Mouse (Mus musculus) CD8-positive naive resting alpha-beta T cell, adult 57 days (primary cell): ENCODE data around the gene Ptbp1. TPM values are rescaled to one million over a fixed set of nuclear protein-coding genes. Genes with fewer than 3 reads are reported as not detected.

Experiments
- total RNA-seq: library from RNA; stranded (reverse); gene quantifications from one replicate; pipeline ENCODE4 v1.2.4, GENCODE M21; 2023

Gene Ptbp1
- 606 TPM for total RNA-seq

DNA sequence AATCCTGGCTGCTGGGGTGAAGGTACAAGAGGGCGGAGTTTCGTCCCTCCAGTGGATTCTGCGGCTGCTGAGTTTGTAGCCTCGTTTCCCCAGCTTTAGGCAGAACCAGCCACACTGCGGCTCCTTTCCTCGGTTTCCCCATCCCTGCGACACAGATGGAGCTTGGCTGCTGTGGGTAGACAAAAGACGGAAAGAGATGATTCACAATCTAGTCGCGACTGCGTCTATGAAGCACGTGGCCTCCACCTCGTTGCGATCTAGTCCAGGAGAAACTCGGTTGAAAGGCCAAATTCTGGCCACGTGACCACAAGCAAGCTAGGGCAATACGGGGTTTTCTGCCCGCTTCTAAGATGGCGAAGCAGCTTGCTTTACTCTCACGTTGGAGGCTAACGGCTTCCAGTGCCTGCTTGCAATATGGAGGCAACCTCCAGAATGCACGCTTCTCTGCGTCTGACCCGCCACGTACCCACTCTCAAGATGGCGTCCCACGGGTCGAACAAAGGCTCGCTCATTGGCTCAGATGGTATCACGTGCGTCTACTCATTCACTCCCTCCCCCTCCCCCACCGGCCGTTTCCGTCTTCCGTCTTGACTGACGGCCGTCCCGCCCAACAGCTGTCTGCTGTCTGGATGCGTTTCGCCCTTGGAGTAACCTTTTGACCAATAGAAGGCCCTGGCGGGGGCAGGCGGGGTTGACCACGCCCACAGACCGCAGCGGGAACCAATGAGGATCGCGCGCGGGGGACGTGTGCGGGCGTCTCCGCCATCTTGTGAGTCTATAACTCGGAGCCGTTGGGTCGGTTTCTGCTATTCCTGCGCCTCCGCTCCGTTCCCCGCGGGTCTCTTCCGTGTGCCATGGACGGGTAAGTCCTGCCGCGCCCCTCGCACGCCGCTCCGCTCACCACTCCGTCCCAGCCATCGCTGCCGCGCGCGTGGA, at the start of gene Ptbp1:
Gene Ptbp1 (plus strand): TSS at position 568 of the 936 bp plus-strand sequence.

GRCm38 (mm10) chr10:79820782-79821181, 33.4 kb upstream of the Ptbp1 start, which contains the start of gene Misp:
TSS of gene Misp (plus strand) at chr10:79820989.

GRCm38 (mm10) chr10:79874290-79874862, 20.1 kb downstream of the Ptbp1 start, which contains the start of the genes Prtn3 and Plppr3:
TSS of gene Prtn3 (plus strand) at chr10:79874476.
TSS of gene Plppr3 (minus strand) at chr10:79874634.

GRCm38 (mm10) chr10:79886054-79886453, 31.8 kb downstream of the Ptbp1 start, which contains the start of gene Elane:
TSS of gene Elane (plus strand) at chr10:79886247.

GRCm38 (mm10) chr10:79890670-79891069, 36.4 kb downstream of the Ptbp1 start, which contains the start of gene Cfd:
TSS of gene Cfd (plus strand) at chr10:79890853.

GRCm38 (mm10) chr10:79908167-79909091, 54.2 kb downstream of the Ptbp1 start, which contains the start of gene Med16:
TSS of gene Med16 (minus strand) at chr10:79908923.

GRCm38 (mm10) chr10:79910556-79910955, 56.3 kb downstream of the Ptbp1 start, which contains the start of gene Gm26602:
TSS of gene Gm26602 (plus strand) at chr10:79910856.

Other genes with a start within 250 kb of the Ptbp1 start
- not detected for gene C2cd4c, start 240.4 kb upstream of the Ptbp1 start, total RNA-seq
- gene Shc2, start 216.5 kb upstream of the Ptbp1 start, total RNA-seq, result not detected
- gene Odf3l2, start 208.7 kb upstream of the Ptbp1 start, total RNA-seq, result not detected
- gene Madcam1, start 189.9 kb upstream of the Ptbp1 start, total RNA-seq, result not detected
- gene Tpgs1, start 185.1 kb upstream of the Ptbp1 start, total RNA-seq, result 16.9 TPM
- gene Cdc34, start 172.2 kb upstream of the Ptbp1 start, total RNA-seq, result 74.7 TPM
- gene Gzmm, start 165.4 kb upstream of the Ptbp1 start, total RNA-seq, result 3.1 TPM
- gene Bsg, start 149.9 kb upstream of the Ptbp1 start, total RNA-seq, result 108 TPM
- gene Hcn2, start 137.8 kb upstream of the Ptbp1 start, total RNA-seq, result not detected
- 71.2 TPM for gene Polrmt, start 107.8 kb upstream of the Ptbp1 start, total RNA-seq
- not detected for gene Fgf22, start 99.4 kb upstream of the Ptbp1 start, total RNA-seq
- gene Rnf126, start 87.5 kb upstream of the Ptbp1 start, total RNA-seq, result 62.8 TPM
- gene Fstl3, start 77.2 kb upstream of the Ptbp1 start, total RNA-seq, result 1.1 TPM
- gene Prss57, start 63.5 kb upstream of the Ptbp1 start, total RNA-seq, result not detected
- gene Palm, start 60.9 kb upstream of the Ptbp1 start, total RNA-seq, result 5.8 TPM
- gene Misp, start 33.4 kb upstream of the Ptbp1 start, total RNA-seq, result not detected
- gene Prtn3, start 20.0 kb downstream of the Ptbp1 start, total RNA-seq, result not detected
- gene Plppr3, start 20.2 kb downstream of the Ptbp1 start, total RNA-seq, result not detected
- not detected for gene Elane, start 31.8 kb downstream of the Ptbp1 start, total RNA-seq
- not detected for gene Cfd, start 36.4 kb downstream of the Ptbp1 start, total RNA-seq
- gene Med16, start 54.5 kb downstream of the Ptbp1 start, total RNA-seq, result 61.6 TPM
- not detected for gene Gm26602, start 56.4 kb downstream of the Ptbp1 start, total RNA-seq
- 0.73 TPM for gene Kiss1r, start 62.5 kb downstream of the Ptbp1 start, total RNA-seq
- 102 TPM for gene R3hdm4, start 66.8 kb downstream of the Ptbp1 start, total RNA-seq
- gene Arid3a, start 72.6 kb downstream of the Ptbp1 start, total RNA-seq, result 7.3 TPM
- 48.8 TPM for gene Wdr18, start 105.7 kb downstream of the Ptbp1 start, total RNA-seq
- 0.58 TPM for gene Grin3b, start 116.3 kb downstream of the Ptbp1 start, total RNA-seq
- 142 TPM for gene Tmem259, start 129.9 kb downstream of the Ptbp1 start, total RNA-seq
- 499 TPM for gene Cnn2, start 134.2 kb downstream of the Ptbp1 start, total RNA-seq
- 82.9 TPM for gene Abca7, start 142.1 kb downstream of the Ptbp1 start, total RNA-seq
- gene Arhgap45, start 162.2 kb downstream of the Ptbp1 start, total RNA-seq, result 806 TPM
- gene Polr2e, start 185.4 kb downstream of the Ptbp1 start, total RNA-seq, result 68.7 TPM
- gene Gpx4, start 192.7 kb downstream of the Ptbp1 start, total RNA-seq, result 131 TPM